Mouse (Mus musculus): Measurements from ENCODE around the gene Rasal1. TPM values are rescaled to one million over a fixed set of nuclear protein-coding genes. Genes with fewer than 3 reads are reported as not detected.

Rasal1 gene
- polyA plus RNA-seq, 1 experiment from 2014 or later: 0.58 TPM

GRCm38 (mm10) chr5:120624427-120624826 lies 24.2 kb upstream of the Rasal1 start:
- no peak overlapping the region for H3K9ac ChIP-seq
- peaks cover 16% of the 10 kb centered on the region for H3K4me1 ChIP-seq
- H3K4me3 ChIP-seq (replicated peaks): no peak overlapping the region
- H3K36me3 ChIP-seq: peaks cover 94% of the 10 kb centered on the region
- 93% methylated on average over 10 of the region's 10 CpGs for WGBS
- H3K27ac ChIP-seq: no peak overlapping the region
- H3K9me3 ChIP-seq (replicated peaks): no peaks in the 10 kb centered on the region
- H3K27me3 ChIP-seq: no peaks in the 10 kb centered on the region
- H3K4me2 ChIP-seq: no peak overlapping the region
- no peak for ATAC-seq (replicated peaks; ENCODE audit: low FRiP score)

DNA sequence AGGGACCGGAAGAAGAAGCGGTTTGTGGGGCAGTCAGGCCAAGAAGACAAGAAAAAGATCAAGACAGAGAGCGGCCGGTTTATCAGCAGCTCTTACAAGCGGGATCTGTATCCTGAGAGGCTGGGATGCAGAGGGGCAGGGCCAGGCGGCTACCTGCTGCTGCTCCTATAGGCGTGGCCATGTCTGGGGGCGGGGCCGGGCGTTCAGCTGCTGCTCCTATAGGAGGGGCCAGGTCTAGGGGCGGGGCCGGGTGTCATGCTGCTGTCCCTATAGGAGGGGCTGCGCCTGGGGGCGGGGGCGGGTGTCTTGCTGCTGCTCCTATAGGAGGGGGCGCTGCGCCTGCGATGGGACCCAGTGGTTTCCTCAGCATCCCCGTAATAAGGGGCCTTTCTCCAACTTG lies 22.2 kb upstream of the Rasal1 start:
- no peak overlapping the region for H3K9ac ChIP-seq
- H3K4me2 ChIP-seq: no peak overlapping the region
- H3K9me3 ChIP-seq (replicated peaks): no peaks in the 10 kb centered on the region
- H3K4me3 ChIP-seq (replicated peaks): no peak overlapping the region
- H3K27ac ChIP-seq: no peak overlapping the region
- ATAC-seq (replicated peaks; ENCODE audit: low FRiP score): peak; percentile 63; the same call in 1 of the 2 replicates
- H3K4me1 ChIP-seq: peaks cover 15% of the 10 kb centered on the region
- WGBS: 44% methylated on average over 19 of the region's 19 CpGs
- H3K36me3 ChIP-seq: peaks cover 74% of the 10 kb centered on the region
- peaks cover 14% of the 10 kb centered on the region for H3K27me3 ChIP-seq

DNA sequence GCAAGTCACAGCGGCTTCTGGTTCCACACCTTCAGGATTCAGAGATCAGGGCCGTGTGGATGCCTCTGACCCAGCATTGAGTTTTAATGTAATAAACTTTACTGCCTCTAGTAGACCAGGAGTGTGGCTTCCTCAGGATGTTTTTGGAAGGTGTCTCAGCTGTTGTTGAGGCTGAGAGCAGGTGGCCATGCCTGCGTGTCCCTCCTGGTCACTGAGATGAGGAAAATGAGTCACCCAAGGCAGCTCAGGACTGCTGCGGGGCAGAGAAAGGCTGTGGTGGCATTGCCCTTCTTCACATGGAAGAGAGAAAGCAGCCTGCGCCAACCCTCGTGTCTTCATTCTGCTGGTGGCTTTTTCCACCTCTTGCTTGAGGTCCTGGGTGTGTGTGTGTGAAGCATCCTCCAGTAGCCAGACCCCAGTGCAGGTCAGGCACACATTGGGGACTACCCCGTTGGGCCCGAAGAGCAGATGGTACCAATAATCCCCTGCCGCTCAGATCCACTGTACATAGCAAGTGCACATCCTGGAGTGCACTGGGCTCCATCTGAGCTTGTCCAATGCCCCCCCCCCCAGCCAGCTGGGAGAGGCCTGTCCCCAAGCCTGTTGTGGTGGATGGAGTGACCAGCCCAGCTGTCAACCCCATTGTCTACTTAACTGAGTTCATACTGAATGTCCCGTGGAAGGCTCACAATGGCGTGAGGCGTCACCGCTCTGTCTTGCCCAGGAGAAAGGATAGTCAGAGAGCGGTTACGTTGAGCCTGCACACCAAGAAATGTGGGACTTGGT lies 20.9 kb upstream of the Rasal1 start:
- Histone ChIP-seq H3K36me3 (peaks cover 61% of the 10 kb centered on the region), H3K27ac (no peak overlapping the region), H3K4me3 (replicated peaks) (no peak overlapping the region), H3K9me3 (replicated peaks) (no peaks in the 10 kb centered on the region; the same call in 1 of the 2 replicates), H3K9ac (no peak overlapping the region), H3K27me3 (peaks cover 18% of the 10 kb centered on the region), H3K4me2 (no peak overlapping the region), H3K4me1 (peaks cover 9% of the 10 kb centered on the region)
- no peak for ATAC-seq (replicated peaks; ENCODE audit: low FRiP score)
- 94% methylated on average over 15 of the region's 15 CpGs for WGBS

DNA sequence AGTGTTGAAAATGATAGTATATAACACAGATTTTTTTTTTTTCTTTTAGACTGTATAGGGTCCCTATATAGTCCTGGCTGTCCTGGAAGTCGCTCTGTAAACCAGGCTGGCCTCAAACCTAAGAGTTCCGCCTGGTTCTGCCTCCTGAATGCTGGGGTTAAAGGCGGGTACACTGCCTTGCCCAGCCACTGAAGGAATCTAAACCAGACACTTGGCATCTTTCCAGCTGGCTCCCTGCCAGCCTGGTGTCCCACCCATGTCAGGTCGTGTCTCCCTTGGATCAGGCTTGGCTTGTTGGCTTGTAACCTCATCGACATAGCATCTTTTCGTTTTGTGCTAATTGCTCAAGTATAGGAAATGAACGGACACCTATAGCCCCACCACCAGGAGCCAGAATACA lies 20.0 kb upstream of the Rasal1 start:
- peaks cover 9% of the 10 kb centered on the region for H3K4me1 ChIP-seq
- H3K36me3 ChIP-seq: peaks cover 52% of the 10 kb centered on the region
- H3K9me3 ChIP-seq (replicated peaks): no peaks in the 10 kb centered on the region; the same call in 1 of the 2 replicates
- peaks cover 20% of the 10 kb centered on the region for H3K27me3 ChIP-seq
- no peak for ATAC-seq (replicated peaks; ENCODE audit: low FRiP score)
- no peak overlapping the region for H3K9ac ChIP-seq
- no peak overlapping the region for H3K4me2 ChIP-seq
- no peak overlapping the region for H3K4me3 ChIP-seq (replicated peaks)
- H3K27ac ChIP-seq: no peak overlapping the region
- 69% methylated on average over 7 of the region's 7 CpGs for WGBS

DNA sequence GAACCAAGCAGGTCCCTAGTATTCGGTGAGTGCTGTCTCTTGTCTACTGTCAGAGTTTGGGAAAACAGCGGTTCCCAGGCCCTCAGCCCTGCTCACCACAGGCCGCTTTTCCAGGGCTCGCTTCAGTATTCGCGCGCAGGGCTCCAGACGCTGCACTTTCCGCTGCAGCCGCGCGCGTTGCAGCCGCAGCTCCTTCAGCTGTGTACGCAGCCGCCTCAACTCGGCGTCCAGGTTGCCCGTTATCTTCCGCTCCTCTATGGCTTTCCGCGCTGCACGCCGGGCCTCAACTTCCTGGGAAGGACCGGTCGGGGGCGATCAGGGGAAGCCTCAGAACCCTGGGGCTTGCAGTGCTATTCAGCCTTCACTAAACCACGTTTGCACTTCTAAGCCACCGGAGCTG lies 17.5 kb upstream of the Rasal1 start:
- peaks cover 9% of the 10 kb centered on the region for H3K4me1 ChIP-seq
- peak overlapping the region; percentile 52 for H3K4me2 ChIP-seq
- WGBS: 8% methylated on average over 29 of the region's 29 CpGs
- H3K4me3 ChIP-seq (replicated peaks): peak overlapping the region; percentile 27
- H3K9ac ChIP-seq: no peak overlapping the region
- H3K36me3 ChIP-seq: peaks cover 27% of the 10 kb centered on the region
- H3K27me3 ChIP-seq: peaks cover 20% of the 10 kb centered on the region
- H3K27ac ChIP-seq: no peak overlapping the region
- no peak for ATAC-seq (replicated peaks; ENCODE audit: low FRiP score)
- H3K9me3 ChIP-seq (replicated peaks): peaks cover 3% of the 10 kb centered on the region; the same call in 1 of the 2 replicates

- Histone ChIP-seq H3K4me2 (no peak overlapping the region), H3K4me1 (peaks cover 6% of the 10 kb centered on the region), H3K27ac (no peak overlapping the region), H3K9ac (no peak overlapping the region), H3K9me3 (replicated peaks) (peaks cover 3% of the 10 kb centered on the region; the same call in 1 of the 2 replicates), H3K36me3 (peaks cover 19% of the 10 kb centered on the region), H3K27me3 (peaks cover 20% of the 10 kb centered on the region), H3K4me3 (replicated peaks) (no peak overlapping the region)
- 93% methylated on average over 5 of the region's 5 CpGs for WGBS
- no peak for ATAC-seq (replicated peaks; ENCODE audit: low FRiP score)
These were observed 16.7 kb upstream of the Rasal1 start for GRCm38 (mm10) chr5:120631892-120632291.

DNA sequence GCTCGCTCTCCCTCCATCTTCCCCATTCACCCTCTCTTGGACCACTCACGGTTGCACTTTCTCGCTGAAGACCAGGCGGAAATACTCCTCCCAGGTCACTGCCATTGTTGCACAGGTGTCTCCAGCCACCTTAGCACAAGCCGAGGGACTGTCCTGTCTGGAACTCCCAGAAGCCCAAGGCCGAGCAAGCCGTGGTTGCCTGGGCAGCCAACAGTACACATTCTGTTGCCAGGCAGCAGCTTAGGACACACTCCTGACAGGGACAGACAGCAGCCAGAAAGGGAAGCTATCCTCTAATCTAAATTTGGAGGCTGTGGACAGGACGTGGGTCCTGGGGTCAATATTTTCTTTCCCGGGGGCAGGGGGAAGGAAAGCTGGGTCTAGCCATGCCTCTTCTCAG lies 14.5 kb upstream of the Rasal1 start, which contains the start of gene Cfap73:
TSS of gene Cfap73 (minus strand) at position 105 of the 400 bp plus-strand sequence.
- Histone ChIP-seq H3K9ac (no peak within 1 kb of the TSS), H3K4me1 (peaks cover 5% of the 10 kb centered on the region), H3K4me2 (no peak within 1 kb of the TSS), H3K36me3 (no peaks in the 10 kb centered on the region), H3K4me3 (replicated peaks) (no peak within 1 kb of the TSS), H3K27me3 (peaks cover 20% of the 10 kb centered on the region), H3K9me3 (replicated peaks) (peaks cover 3% of the 10 kb centered on the region; the same call in 1 of the 2 replicates), H3K27ac (no peak within 1 kb of the TSS)
- WGBS: 55% methylated on average over 9 of the region's 9 CpGs
- ATAC-seq (replicated peaks; ENCODE audit: low FRiP score): no peak

DNA sequence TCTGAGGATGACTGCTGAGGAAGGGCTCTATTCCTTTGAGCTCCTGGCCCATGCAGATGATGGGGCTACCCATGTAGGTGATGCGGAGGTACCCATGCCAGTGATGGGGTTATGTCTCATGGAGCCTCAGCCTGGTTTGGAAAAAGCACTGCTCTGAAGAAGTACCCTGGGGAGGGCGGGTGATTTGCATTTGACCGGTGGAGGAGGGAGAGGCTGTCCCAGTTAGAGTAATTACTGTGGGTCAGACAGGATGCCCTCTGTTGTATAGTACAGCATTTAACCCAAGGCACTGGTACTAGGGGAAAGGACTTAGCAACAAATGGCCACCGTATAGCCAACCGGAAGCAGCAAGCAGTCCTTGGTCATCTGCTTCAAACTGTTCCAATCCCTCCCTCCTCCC lies 13.8 kb upstream of the Rasal1 start:
- peaks cover 5% of the 10 kb centered on the region for H3K4me1 ChIP-seq
- H3K9me3 ChIP-seq (replicated peaks): peaks cover 3% of the 10 kb centered on the region; the same call in 1 of the 2 replicates
- 23% methylated on average over 5 of the region's 5 CpGs for WGBS
- no peak overlapping the region for H3K4me3 ChIP-seq (replicated peaks)
- ATAC-seq (replicated peaks; ENCODE audit: low FRiP score): no peak
- no peaks in the 10 kb centered on the region for H3K36me3 ChIP-seq
- H3K4me2 ChIP-seq: no peak overlapping the region
- H3K27me3 ChIP-seq: peaks cover 20% of the 10 kb centered on the region
- no peak overlapping the region for H3K27ac ChIP-seq
- H3K9ac ChIP-seq: no peak overlapping the region

DNA sequence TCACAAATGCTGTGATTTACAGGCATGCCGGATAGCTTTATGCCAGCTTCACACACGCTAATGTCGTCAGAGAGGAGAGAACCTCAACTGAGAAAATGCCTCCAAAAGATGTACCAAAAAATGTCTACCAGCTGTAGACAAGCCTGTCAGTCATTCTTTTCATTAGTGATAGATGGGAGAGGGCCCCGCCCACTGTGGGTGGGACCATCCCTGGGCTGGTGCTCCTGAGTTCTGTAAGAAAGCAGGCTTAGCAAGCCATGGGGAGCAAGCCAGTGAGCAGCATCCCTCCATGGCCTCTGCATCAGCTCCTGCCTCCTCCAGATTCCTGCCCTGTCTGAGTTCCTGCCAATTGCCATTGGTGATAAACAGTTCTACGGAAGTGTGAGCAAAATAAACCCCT lies 13.0 kb upstream of the Rasal1 start:
- Histone ChIP-seq H3K4me1 (peaks cover 5% of the 10 kb centered on the region), H3K9me3 (replicated peaks) (peaks cover 3% of the 10 kb centered on the region; the same call in 1 of the 2 replicates), H3K27me3 (peaks cover 14% of the 10 kb centered on the region), H3K4me2 (no peak overlapping the region), H3K9ac (no peak overlapping the region), H3K4me3 (replicated peaks) (no peak overlapping the region), H3K36me3 (no peaks in the 10 kb centered on the region), H3K27ac (no peak overlapping the region)
- WGBS: 69% methylated on average over 5 of the region's 5 CpGs
- no peak for ATAC-seq (replicated peaks; ENCODE audit: low FRiP score)

GRCm38 (mm10) chr5:120640094-120640493 lies 8.5 kb upstream of the Rasal1 start:
- ATAC-seq (replicated peaks; ENCODE audit: low FRiP score): no peak
- no peak overlapping the region for H3K4me3 ChIP-seq (replicated peaks)
- WGBS: 87% methylated on average over 7 of the region's 7 CpGs
- peaks cover 7% of the 10 kb centered on the region for H3K4me1 ChIP-seq
- H3K27ac ChIP-seq: no peak overlapping the region
- H3K9ac ChIP-seq: no peak overlapping the region
- no peaks in the 10 kb centered on the region for H3K27me3 ChIP-seq
- H3K4me2 ChIP-seq: no peak overlapping the region
- H3K36me3 ChIP-seq: no peaks in the 10 kb centered on the region
- H3K9me3 ChIP-seq (replicated peaks): 0 out of 2 replicates have a peak, but pooled peaks cover 3% of the 10 kb centered on the region

DNA sequence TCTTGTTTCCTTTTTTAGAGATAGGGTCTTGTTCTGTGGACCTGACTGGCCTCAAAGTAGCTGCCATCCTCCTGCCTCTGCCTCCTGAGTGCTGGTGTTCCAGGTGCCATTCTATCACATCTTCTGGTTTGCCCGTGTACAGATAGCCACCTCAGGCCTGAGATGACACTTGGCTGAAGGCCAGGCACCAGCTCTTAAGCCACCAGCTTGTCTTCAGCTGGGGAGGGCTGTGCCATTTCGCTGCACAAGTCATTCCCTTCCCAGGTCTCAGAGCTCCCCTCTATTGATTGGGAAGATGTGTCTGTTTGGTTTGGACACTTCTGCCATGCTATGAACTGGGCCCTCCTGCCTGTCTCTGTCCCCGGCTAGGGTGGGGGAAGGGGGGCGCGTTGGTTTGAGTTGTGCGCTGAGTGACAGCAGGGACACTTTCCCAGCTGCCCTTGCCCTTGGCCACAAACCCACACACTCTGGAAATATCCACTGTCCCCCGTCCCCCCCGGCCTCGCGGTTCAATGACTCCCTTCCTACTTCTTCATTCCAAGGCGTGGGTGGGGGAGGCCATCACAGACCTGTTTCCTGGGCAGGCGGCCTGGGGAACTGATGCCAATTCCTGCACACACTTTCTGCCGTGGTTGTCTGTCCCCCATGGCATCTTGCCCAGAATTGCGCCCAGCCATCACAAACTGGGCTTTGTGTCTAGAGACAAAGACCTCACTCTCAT lies 5.1 kb upstream of the Rasal1 start:
- H3K36me3 ChIP-seq: no peaks in the 10 kb centered on the region
- H3K4me1 ChIP-seq: peaks cover 16% of the 10 kb centered on the region
- no peak overlapping the region for H3K9ac ChIP-seq
- no peak overlapping the region for H3K4me2 ChIP-seq
- H3K27ac ChIP-seq: no peak overlapping the region
- 60% methylated on average over 14 of the region's 14 CpGs for WGBS
- ATAC-seq (replicated peaks; ENCODE audit: low FRiP score): no peak
- no peaks in the 10 kb centered on the region for H3K9me3 ChIP-seq (replicated peaks)
- peaks cover 22% of the 10 kb centered on the region for H3K27me3 ChIP-seq
- H3K4me3 ChIP-seq (replicated peaks): no peak overlapping the region

- Histone ChIP-seq H3K9me3 (replicated peaks) (no peaks in the 10 kb centered on the region), H3K36me3 (no peaks in the 10 kb centered on the region), H3K4me3 (replicated peaks) (no peak overlapping the region), H3K27me3 (peaks cover 29% of the 10 kb centered on the region), H3K4me1 (peaks cover 23% of the 10 kb centered on the region), H3K4me2 (no peak overlapping the region), H3K27ac (no peak overlapping the region), H3K9ac (no peak overlapping the region)
- no peak for ATAC-seq (replicated peaks; ENCODE audit: low FRiP score)
- WGBS: 69% methylated on average over 3 of the region's 3 CpGs
These were observed 4.4 kb upstream of the Rasal1 start for GRCm38 (mm10) chr5:120644227-120644626.

Data from kidney, embryonic 15.5 days (tissue).